Comparison of ENCODE assay signal across 11 mouse cellular contexts in genomic region chr1:159286833-159287232, GRCm38 (mm10). TPM values are rescaled to one million over a fixed set of nuclear protein-coding genes. Genes with fewer than 3 reads are reported as not detected.
DNase-seq lines count a peak whose midpoint lies in the region; ATAC-seq and TF ChIP-seq lines count a peak whose summit lies in the region.
"Had no signal": no experiment of that assay in that cellular context is flagged by ENCODE, and none has a peak within 500 bp of the region (broad histone marks: within the 10 kb centered on the region; RNA-seq: fewer than 3 reads in every experiment).

No protein-coding gene starts in this region.

- H3K4me2 ChIP-seq in hindbrain, postnatal 0 days (ENCODE audit: low read depth, low read length): no peak overlapping the region
- H3K4me2 ChIP-seq in hindbrain, embryonic 14.5 days (replicated peaks): no peak overlapping the region
- no peak overlapping the region for H3K4me2 ChIP-seq in midbrain, embryonic 11.5 days
- H3K4me2 ChIP-seq: forebrain, embryonic 12.5 days; hindbrain, embryonic 15.5 days; liver, embryonic 15.5 days had no signal

- no peak for TF ChIP-seq EP300 in MEL (IDR thresholded peaks at IDR 0.05; ENCODE audit: low read depth in 1 of 2, low read length in 2 of 2)

- peak; percentile 37 for TF ChIP-seq CTCF in hindbrain, postnatal 0 days (IDR thresholded peaks at IDR 0.05; ENCODE audit: low read depth)
- TF ChIP-seq CTCF in MEL (IDR thresholded peaks at IDR 0.05 in 2 of 3, conservative IDR thresholded peaks at IDR 0.05 in 1 of 3; ENCODE audit: control insufficient read depth in 1 of 3, insufficient read depth in 1 of 3, low read depth in 2 of 3, low read length in 3 of 3, poor library complexity in 1 of 3, severe bottlenecking in 1 of 3): peak; percentile 18 to 51 (median 21); a peak in 4 of 6 replicates

- no peaks in the 10 kb centered on the region for H3K27me3 ChIP-seq in hindbrain, postnatal 0 days (ENCODE audit: insufficient read depth, low read length)
- no peaks in the 10 kb centered on the region for H3K27me3 ChIP-seq in hindbrain, embryonic 14.5 days (ENCODE audit: control insufficient read depth, insufficient read depth, low read length)
- H3K27me3 ChIP-seq in midbrain, embryonic 11.5 days (ENCODE audit: control insufficient read depth, insufficient read depth, low read length): no peaks in the 10 kb centered on the region
- no peaks in the 10 kb centered on the region for H3K27me3 ChIP-seq in midbrain, embryonic 10.5 days (ENCODE audit: low read depth, poor library complexity, severe bottlenecking)
- no peaks in the 10 kb centered on the region for H3K27me3 ChIP-seq in MEL (ENCODE audit: control insufficient read depth in 1 of 2, insufficient read depth in 2 of 2, low read length in 2 of 2)
- H3K27me3 ChIP-seq: forebrain, embryonic 12.5 days; hindbrain, embryonic 15.5 days; liver, embryonic 15.5 days had no signal

- H3K9ac ChIP-seq in hindbrain, postnatal 0 days (replicated peaks; ENCODE audit: low read length): no peak overlapping the region
- no peak overlapping the region for H3K9ac ChIP-seq in hindbrain, embryonic 14.5 days
- no peak overlapping the region for H3K9ac ChIP-seq in midbrain, embryonic 11.5 days (ENCODE audit: low read length)
- no peak overlapping the region for H3K9ac ChIP-seq in MEL (ENCODE audit: control insufficient read depth, low read depth, low read length, poor library complexity, severe bottlenecking)
- H3K9ac ChIP-seq: forebrain, embryonic 12.5 days; hindbrain, embryonic 15.5 days; liver, embryonic 15.5 days had no signal

- H3K79me2 ChIP-seq in MEL (ENCODE audit: control insufficient read depth, insufficient read depth, low read length, poor library complexity): no peaks in the 10 kb centered on the region

- no peaks in the 10 kb centered on the region; the same call in 1 of the 2 replicates for H3K36me3 ChIP-seq in hindbrain, postnatal 0 days (ENCODE audit: insufficient read depth, low read length)
- H3K36me3 ChIP-seq in hindbrain, embryonic 14.5 days (replicated peaks; ENCODE audit: control insufficient read depth, insufficient read depth): peaks cover 13% of the 10 kb centered on the region
- 0 out of 2 replicates have a peak, but pooled peaks cover 2% of the 10 kb centered on the region for H3K36me3 ChIP-seq in midbrain, embryonic 11.5 days (ENCODE audit: control insufficient read depth, insufficient read depth, low read length)
- peaks cover 41% of the 10 kb centered on the region for H3K36me3 ChIP-seq in midbrain, embryonic 10.5 days
- peaks cover 0 to 41% of the 10 kb centered on the region in 2 experiments; a peak in 2 of 4 replicates for H3K36me3 ChIP-seq in MEL (ENCODE audit: control insufficient read depth in 1 of 2, insufficient read depth in 2 of 2, low read length in 2 of 2)
- H3K36me3 ChIP-seq: hindbrain, embryonic 15.5 days had no signal

- intact Hi-C loops in gastrocnemius, postnatal 36 days (cut with DNase I): no loop called here

- H3K4me3 ChIP-seq in hindbrain, postnatal 0 days (ENCODE audit: low read length): no peak overlapping the region
- H3K4me3 ChIP-seq in hindbrain, embryonic 14.5 days (replicated peaks; ENCODE audit: low read length): no peak overlapping the region
- no peak overlapping the region for H3K4me3 ChIP-seq in midbrain, embryonic 11.5 days (ENCODE audit: low read depth, low read length)
- no peak overlapping the region for H3K4me3 ChIP-seq in midbrain, embryonic 10.5 days
- no peak overlapping the region for H3K4me3 ChIP-seq in MEL (ENCODE audit: control insufficient read depth in 1 of 2, insufficient read depth in 1 of 2, low read depth in 2 of 2, low read length in 2 of 2)
- H3K4me3 ChIP-seq: forebrain, embryonic 12.5 days; hindbrain, embryonic 15.5 days; liver, embryonic 15.5 days had no signal

- 71% methylated on average over 1 of the region's 1 CpGs for WGBS in hindbrain, postnatal 0 days
- 74% methylated on average over 1 of the region's 1 CpGs for WGBS in hindbrain, embryonic 14.5 days
- 81% methylated on average over 1 of the region's 1 CpGs for WGBS in midbrain, embryonic 11.5 days
- 79% methylated on average over 1 of the region's 1 CpGs for WGBS in midbrain, embryonic 10.5 days

- no peak for TF ChIP-seq POLR2A in MEL (IDR thresholded peaks at IDR 0.05; ENCODE audit: control insufficient read depth in 1 of 2, insufficient read depth in 1 of 2, low read depth in 1 of 2, low read length in 2 of 2, poor library complexity in 1 of 2)

- H3K4me1 ChIP-seq in hindbrain, postnatal 0 days (ENCODE audit: insufficient read depth, low read length): no peaks in the 10 kb centered on the region
- H3K4me1 ChIP-seq in hindbrain, embryonic 14.5 days (replicated peaks; ENCODE audit: control insufficient read depth, insufficient read depth, low read length): no peaks in the 10 kb centered on the region
- no peaks in the 10 kb centered on the region for H3K4me1 ChIP-seq in midbrain, embryonic 11.5 days (ENCODE audit: control insufficient read depth, insufficient read depth, low read length)
- no peaks in the 10 kb centered on the region for H3K4me1 ChIP-seq in midbrain, embryonic 10.5 days
- H3K4me1 ChIP-seq in MEL (ENCODE audit: control insufficient read depth in 1 of 2, insufficient read depth in 2 of 2, low read length in 2 of 2): no peaks in the 10 kb centered on the region
- H3K4me1 ChIP-seq: forebrain, embryonic 12.5 days; hindbrain, embryonic 15.5 days; liver, embryonic 15.5 days had no signal

- TF ChIP-seq RAD21 in MEL (IDR thresholded peaks at IDR 0.05; ENCODE audit: low read depth, low read length): peak; percentile 8; the same call in 1 of the 2 replicates

- no peak for DNase-seq in hindbrain, postnatal 0 days (ENCODE audit: low spot score)
- DNase-seq in hindbrain, embryonic 14.5 days (ENCODE audit: low spot score): no peak
- DNase-seq in midbrain, embryonic 11.5 days (ENCODE audit: low spot score, missing footprints): peak; percentile 82
- no peak for DNase-seq in midbrain, embryonic 10.5 days (ENCODE audit: low spot score)
- peak; percentile 28 for DNase-seq in MEL (ENCODE audit: low read depth, low spot score)
- no peak for DNase-seq in gastrocnemius, postnatal 36 days

- no peak for ATAC-seq in hindbrain, postnatal 0 days
- ATAC-seq in hindbrain, embryonic 14.5 days (ENCODE audit: low FRiP score): no peak
- no peak for ATAC-seq in midbrain, embryonic 11.5 days (ENCODE audit: low FRiP score)
- ATAC-seq in megakaryocyte progenitor cell, adult 5-6 weeks (replicated peaks; ENCODE audit: poor library complexity): peak; percentile 55; the same call in 1 of the 2 replicates
- ATAC-seq in inflammation-experienced regulatory T-cells, adult 6 months: no peak

- no peak overlapping the region for H3K27ac ChIP-seq in hindbrain, postnatal 0 days
- H3K27ac ChIP-seq in hindbrain, embryonic 14.5 days: no peak overlapping the region
- no peak overlapping the region for H3K27ac ChIP-seq in midbrain, embryonic 11.5 days (ENCODE audit: low read depth, low read length)
- H3K27ac ChIP-seq in midbrain, embryonic 10.5 days (replicated peaks): no peak overlapping the region
- H3K27ac ChIP-seq in MEL (ENCODE audit: control insufficient read depth, low read depth, low read length): no peak overlapping the region
- H3K27ac ChIP-seq: forebrain, embryonic 12.5 days; hindbrain, embryonic 15.5 days; liver, embryonic 15.5 days had no signal

- no peaks in the 10 kb centered on the region for H3K9me3 ChIP-seq in hindbrain, postnatal 0 days (ENCODE audit: low read length)
- H3K9me3 ChIP-seq in hindbrain, embryonic 14.5 days (ENCODE audit: control insufficient read depth, low read length): no peaks in the 10 kb centered on the region
- no peaks in the 10 kb centered on the region for H3K9me3 ChIP-seq in midbrain, embryonic 11.5 days (ENCODE audit: control insufficient read depth, low read length)
- no peaks in the 10 kb centered on the region for H3K9me3 ChIP-seq in midbrain, embryonic 10.5 days (replicated peaks)
- no peaks in the 10 kb centered on the region for H3K9me3 ChIP-seq in MEL (replicated peaks; ENCODE audit: insufficient read depth, low read length)
- H3K9me3 ChIP-seq: forebrain, embryonic 12.5 days; hindbrain, embryonic 15.5 days; liver, embryonic 15.5 days had no signal

TF ChIP-seq in MEL, 35 proteins besides CTCF, POLR2A, EP300 and RAD21 (continues in another document):
- TF ChIP-seq CHD2 (IDR thresholded peaks at IDR 0.05; ENCODE audit: low read length) (no peak), MAX (IDR thresholded peaks at IDR 0.05; ENCODE audit: low read length) (no peak), NRF1 (IDR thresholded peaks at IDR 0.05; ENCODE audit: insufficient read depth, low read depth, low read length, poor library complexity, severe bottlenecking) (no peak), MXI1 (IDR thresholded peaks at IDR 0.05; ENCODE audit: low read depth, low read length) (no peak), ZC3H11A (IDR thresholded peaks at IDR 0.05; ENCODE audit: low read depth, low read length) (no peak), RCOR1 (IDR thresholded peaks at IDR 0.05; ENCODE audit: low read depth, low read length) (no peak), MAZ (IDR thresholded peaks at IDR 0.05; ENCODE audit: low read depth, low read length) (no peak), GATA1 (IDR thresholded peaks at IDR 0.05; ENCODE audit: low read depth, low read length) (no peak), ZKSCAN1 (IDR thresholded peaks at IDR 0.05; ENCODE audit: low read depth, low read length) (no peak), MEF2A (IDR thresholded peaks at IDR 0.05; ENCODE audit: extremely low read depth, insufficient replicate concordance, low read depth, low read length, poor library complexity, severe bottlenecking) (no peak), ZMIZ1 (IDR thresholded peaks at IDR 0.05; ENCODE audit: low read depth, low read length) (no peak), CHD1 (IDR thresholded peaks at IDR 0.05; ENCODE audit: low read depth, low read length) (no peak), SIN3A (IDR thresholded peaks at IDR 0.05; ENCODE audit: low read length) (no peak), SMC3 (IDR thresholded peaks at IDR 0.05; ENCODE audit: low read depth, low read length) (no peak)

RNA-seq across cellular contexts. Expression of gene Cop1, which starts 54.7 kb away (rescaled TPM):
- total RNA-seq in hindbrain, postnatal 0 days (2014; rRNA removed): 95.2 and 101 TPM in 2 replicates
- polyA plus RNA-seq in hindbrain, postnatal 0 days (2015; fragmentation: Nextera tagmentation; extraction: Ambion mirVana): 59.1 and 71.0 TPM in 2 replicates
- polyA plus RNA-seq in hindbrain, embryonic 14.5 days (2014; fragmentation: Nextera tagmentation; extraction: Ambion mirVana): 67.9 and 74.4 TPM in 2 replicates
- 102 and 126 TPM in 2 replicates for polyA plus RNA-seq in midbrain, embryonic 11.5 days (2014; fragmentation: Nextera tagmentation; extraction: Ambion mirVana)
- polyA plus RNA-seq in midbrain, embryonic 10.5 days (2016; fragmentation: Nextera tagmentation; extraction: Ambion mirVana): 15.3 and 17.0 TPM in 2 replicates
- 95.1 and 98.4 TPM in 2 replicates for total RNA-seq in MEL (2012; rRNA removed)
- polyA plus RNA-seq in MEL (2012; ENCODE audit: insufficient read depth in 1 of 2, insufficient read length in 2 of 2, low read depth in 1 of 2, low replicate concordance in 2 of 2, missing spikeins in 1 of 2): 10 to 100 TPM; 28.3 to 83.8 TPM
- 154 and 155 TPM in 2 replicates for total RNA-seq in megakaryocyte progenitor cell, adult 5-6 weeks (2015)
- total RNA-seq in megakaryocyte progenitor cell, adult 5-6 weeks (2017): 129 and 134 TPM in 2 replicates
- polyA plus RNA-seq in inflammation-experienced regulatory T-cells, adult 6 months (2017; shearing (Covaris generic)): 10 to 100 TPM; 12.5 to 24.0 (median 16.3) TPM
- 100 to 1,000 TPM; 131 to 135 TPM for total RNA-seq in gastrocnemius, postnatal 36 days (2021)

Comparison
In these comparisons a context has a peak if more than half of its experiments do, and no peak if none do; other contexts are left out.
1. DNase-seq: peak in midbrain, embryonic 11.5 days (single experiment) and MEL (single experiment); none in hindbrain, postnatal 0 days (single experiment), hindbrain, embryonic 14.5 days (single experiment), midbrain, embryonic 10.5 days (single experiment) and gastrocnemius, postnatal 36 days (0 of 2).